Mouse (Mus musculus) embryo, embryonic 10.5 days (tissue): ENCODE measurements around the gene Zfpl1.
A peak's percentile ranks its signal among the peaks of the same experiment; 100 is the strongest.
"Not testable (repeated sequence)": the region's sequence is repeated elsewhere in the genome, so short reads cannot be mapped to it uniquely, and the experiment has no call there.

ENCODE experiments used
- DNase-seq: peaks from one replicate; pipeline ENCODE4 v3.0.0-alpha.2; 2015; ENCODE audit warnings: low spot score

Zfpl1 gene

GRCm38 (mm10) chr19:6084478-6085248, at the start of gene Zfpl1, which contains the start of gene Cdca5:
TSS of gene Zfpl1 (minus strand) at chr19:6084956.
TSS of gene Cdca5 (plus strand) at chr19:6084983.
- DNase-seq: peak; percentile 99

DNA sequence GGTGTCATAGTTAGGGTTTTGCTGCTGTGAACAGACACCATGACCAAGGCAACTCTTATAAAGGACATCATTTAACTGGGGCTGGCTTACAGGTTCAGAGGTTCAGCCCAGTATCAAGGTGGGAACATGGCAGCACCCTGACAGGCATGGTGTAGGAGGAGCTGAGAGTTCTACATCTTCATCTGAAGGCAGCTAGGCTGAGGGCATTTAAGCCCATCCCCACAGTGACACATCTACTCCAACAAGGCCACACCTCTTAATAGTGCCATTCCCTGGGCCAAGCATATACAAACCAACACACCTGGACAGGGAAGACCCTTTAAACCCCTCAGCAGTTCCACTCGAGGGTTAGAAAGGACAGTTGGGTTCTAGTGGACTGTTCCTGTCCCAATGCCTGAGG, 48.4 kb upstream of the Zfpl1 start:
- not testable (repeated sequence) for DNase-seq

DNA sequence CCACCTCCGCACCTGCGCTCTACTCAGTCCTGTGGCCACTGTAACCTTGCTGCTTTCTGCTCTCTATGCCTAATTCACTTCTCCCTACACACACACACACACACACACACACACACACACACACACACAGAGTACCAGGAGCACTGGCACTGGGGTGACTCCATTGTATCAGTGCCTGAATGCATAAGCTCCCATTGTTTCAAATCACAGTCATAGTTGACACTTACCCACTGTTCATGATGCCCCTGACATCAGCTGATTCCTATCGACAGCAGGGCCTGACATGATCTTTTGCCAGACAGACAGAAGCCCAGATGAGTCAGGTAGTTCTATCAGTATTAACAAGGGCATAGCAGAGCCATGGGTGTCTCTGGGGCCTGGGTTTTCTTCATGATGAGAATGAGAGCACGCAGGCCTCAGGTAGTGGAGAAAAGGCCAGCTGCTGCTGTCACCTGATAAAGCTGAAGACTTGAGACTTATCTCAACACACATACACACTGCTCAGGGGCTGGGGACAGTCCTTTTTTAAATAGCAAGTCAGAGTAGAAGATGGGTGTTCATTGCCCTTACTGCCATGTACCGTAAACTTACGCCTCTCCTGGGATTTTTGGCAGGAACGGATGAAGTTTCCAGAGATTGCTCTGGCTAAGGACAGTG, 47.5 kb upstream of the Zfpl1 start:
- no peak for DNase-seq

GRCm38 (mm10) chr19:6130414-6131128, 45.8 kb upstream of the Zfpl1 start:
- not testable (repeated sequence) for DNase-seq

GRCm38 (mm10) chr19:6127760-6128341, 43.1 kb upstream of the Zfpl1 start, which contains the start of gene Snx15:
TSS of gene Snx15 (minus strand) at chr19:6128304.
- DNase-seq: peak; percentile 96

- no peak for DNase-seq
Measured at GRCm38 (mm10) chr19:6126789-6127580, 42.2 kb upstream of the Zfpl1 start.

DNA sequence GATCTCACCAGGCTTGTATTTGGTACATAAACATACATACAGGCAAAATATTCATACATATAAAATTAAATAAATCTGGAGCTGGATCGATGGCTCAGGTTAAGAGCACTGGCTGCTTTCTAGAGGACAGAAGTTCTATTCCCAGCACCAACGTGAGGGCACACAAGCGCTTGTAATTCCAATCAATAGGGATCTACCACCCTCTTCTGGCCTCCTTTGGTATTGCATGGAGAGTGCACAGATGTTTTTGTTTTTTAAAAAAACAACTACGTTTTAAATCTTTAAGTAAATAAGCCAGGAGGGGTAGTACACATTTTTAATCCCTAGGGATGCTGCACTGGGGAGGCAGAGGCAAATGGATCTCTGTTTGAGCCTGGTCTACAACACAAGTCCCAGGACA, 41.5 kb upstream of the Zfpl1 start:
- peak; percentile 84 for DNase-seq

- DNase-seq: no peak
Measured at GRCm38 (mm10) chr19:6124898-6125297, 40.1 kb upstream of the Zfpl1 start.

DNA sequence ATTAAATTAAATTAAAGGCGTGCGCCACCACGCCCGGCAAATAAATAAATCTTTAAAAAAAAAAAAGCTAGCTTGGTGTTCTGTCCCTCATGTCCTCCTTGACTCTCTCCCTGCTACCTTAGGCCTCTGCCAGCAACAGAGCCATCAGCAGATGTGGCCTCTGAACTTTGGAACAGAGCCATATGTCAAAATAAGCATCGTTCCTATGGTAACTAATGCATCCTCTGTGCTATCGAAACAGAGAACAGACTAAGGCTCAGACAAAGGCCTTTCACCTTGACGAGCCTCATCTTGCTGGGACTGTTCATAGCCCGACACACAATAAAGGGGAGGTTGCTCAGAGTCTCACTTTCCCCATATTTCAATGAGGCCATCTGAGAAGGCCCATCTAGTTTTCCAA, 38.6 kb upstream of the Zfpl1 start:
- peak; percentile 74 for DNase-seq

- no peak for DNase-seq
Measured at GRCm38 (mm10) chr19:6121761-6122160, 37.0 kb upstream of the Zfpl1 start.

- no peak for DNase-seq
Measured at GRCm38 (mm10) chr19:6118677-6119185, 34.0 kb upstream of the Zfpl1 start.

DNA sequence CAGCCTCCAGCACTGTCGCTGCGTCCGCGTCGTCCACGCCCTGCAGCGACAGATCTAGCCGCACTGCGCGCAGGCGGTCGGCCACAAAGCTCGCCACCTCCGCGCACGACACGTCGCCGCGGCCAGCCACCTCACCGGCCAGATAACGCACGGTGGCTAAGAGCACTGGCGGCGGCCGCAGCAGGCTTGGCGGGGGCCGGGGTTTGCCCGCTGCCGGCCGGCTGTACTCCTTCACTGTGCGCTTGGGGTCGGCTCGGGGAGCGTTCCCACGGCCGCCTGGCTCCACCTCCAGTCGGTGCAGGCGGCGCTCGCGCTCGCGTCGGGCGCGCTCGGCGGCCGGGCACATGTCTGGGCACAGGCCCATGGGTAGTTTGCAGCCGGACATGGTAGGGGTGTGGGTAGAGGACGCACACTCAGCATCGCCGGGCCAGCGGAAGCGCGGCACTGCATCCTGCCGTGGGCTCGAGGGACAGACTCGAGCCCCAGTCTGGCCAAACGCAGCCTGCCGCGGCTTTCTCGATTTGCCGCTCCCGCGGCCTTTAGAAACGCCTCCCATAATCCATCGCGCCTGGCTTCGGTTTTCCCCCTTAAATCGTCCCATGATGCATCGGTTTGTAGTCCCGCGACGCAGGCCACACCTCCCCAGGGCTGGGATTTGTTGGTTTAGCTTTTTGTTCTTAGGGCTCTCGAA, 33.4 kb upstream of the Zfpl1 start, which contains the start of gene Sac3d1:
TSS of gene Sac3d1 (minus strand) at position 665 of the 691 bp plus-strand sequence.
- DNase-seq: peak; percentile 98

DNA sequence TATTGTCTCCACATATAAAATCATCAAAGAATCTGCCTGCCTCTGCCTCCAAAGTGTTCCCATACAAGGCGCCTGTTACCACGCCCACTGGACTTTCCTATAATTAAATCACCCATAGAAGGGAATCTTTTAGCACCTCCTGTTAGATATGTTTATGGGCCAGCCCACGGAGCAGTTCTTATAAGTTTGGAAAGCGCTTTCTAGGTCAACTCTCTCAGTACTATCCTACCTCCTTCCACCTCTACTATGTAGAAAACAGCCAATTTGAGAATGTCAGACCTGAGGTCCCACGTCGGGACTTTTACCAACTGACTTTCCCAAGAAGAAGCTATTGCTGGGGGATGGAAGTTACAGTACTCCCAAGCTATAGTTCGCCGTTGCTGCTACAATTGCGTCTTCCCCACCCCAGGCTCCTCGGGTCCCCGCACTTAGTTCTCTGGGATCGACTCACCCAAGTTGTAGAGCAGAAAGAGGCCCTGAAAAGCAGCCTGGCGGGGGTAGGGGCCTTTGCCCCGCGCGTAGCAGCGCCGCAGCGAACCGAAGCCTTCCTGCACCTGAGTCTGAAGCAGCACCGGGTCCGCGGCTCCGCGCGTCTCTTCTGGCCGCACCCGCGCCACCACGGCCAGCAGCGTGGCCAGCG, 32.7 kb upstream of the Zfpl1 start:
- peak; percentile 32 for DNase-seq

- DNase-seq: no peak
Measured at GRCm38 (mm10) chr19:6116113-6116850, 31.5 kb upstream of the Zfpl1 start.

DNA sequence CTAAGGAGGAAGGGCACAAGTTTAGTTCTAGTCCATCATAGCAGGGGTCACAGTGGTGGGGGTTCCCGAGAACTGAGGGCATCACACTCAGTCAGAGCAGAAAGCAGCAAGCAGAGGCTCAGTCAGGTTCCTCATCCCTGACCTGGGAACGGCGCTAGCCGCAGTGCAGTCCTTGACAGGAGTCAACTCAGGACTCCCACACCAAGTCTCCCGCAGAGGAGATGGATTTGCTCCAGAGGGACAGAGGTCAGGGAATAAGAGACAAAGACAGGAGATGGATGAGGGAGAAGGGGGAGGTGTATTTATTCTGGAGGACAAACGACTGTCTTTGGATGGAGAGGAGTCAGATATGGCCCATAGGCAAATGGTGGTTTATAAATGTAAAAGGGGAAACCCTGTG, 28.4 kb upstream of the Zfpl1 start:
- DNase-seq: no peak

GRCm38 (mm10) chr19:6105586-6105985, 20.8 kb upstream of the Zfpl1 start, which contains the start of gene Naaladl1:
TSS of gene Naaladl1 (plus strand) at chr19:6105782.
- DNase-seq: no peak

- DNase-seq: no peak
Measured at GRCm38 (mm10) chr19:6104476-6104875, 19.7 kb upstream of the Zfpl1 start.

DNA sequence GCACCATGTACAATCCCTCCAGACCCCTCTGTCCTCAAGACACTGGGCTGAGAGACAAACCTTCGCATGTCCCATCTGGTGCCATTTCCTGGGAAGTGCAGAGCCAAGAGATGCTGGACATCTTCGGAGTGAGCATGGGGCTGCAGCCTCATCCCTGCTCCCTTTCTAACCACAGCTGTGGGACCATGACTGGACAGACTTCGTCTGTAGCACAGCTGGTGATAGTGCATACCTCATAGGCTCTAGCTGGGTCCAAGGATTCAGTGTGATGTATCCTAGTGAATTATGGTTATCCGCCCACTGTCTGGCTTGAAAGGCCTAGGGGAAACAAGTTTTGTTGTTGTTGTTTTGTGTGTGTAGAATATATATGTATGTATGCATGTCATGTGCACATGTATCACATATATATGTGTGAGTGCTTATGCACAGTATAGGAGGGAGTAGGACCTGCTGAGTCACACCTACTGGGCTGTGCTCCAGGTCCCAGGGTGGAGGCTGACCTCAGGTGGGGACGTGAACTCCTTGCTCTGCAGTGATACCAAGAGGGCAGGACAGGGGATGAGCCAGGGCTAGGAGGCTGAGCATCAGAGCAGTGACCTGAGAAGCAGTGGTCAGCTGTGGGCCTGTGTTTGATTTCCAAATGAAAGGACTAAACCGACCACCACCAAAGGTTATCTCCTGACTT, 17.6 kb upstream of the Zfpl1 start:
- no peak for DNase-seq

DNA sequence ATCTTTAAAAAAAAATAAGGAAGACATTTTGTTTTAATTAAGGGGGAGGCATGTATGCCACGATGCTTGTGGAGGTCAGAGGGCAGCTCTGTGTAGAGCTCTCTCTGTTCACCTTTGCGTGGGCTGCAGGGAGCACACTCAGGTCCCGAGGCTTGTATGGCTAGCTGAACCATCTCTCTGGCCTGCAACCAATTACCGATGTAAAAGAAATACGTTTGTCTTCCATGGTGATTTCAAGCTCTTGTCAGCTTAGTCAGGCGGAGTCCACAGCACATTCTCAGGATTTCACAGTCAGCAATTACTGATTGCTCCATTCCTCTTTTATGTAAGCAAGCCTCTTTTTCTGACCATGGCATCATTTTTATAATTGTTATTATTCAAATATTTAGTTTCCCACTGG, 16.4 kb upstream of the Zfpl1 start:
- peak; percentile 29 for DNase-seq
